Mouse (Mus musculus): ENCODE data around the gene Zfp85. TPM values are rescaled to one million over a fixed set of nuclear protein-coding genes. Genes with fewer than 3 reads are reported as not detected.

The Zfp85 gene
- polyA plus RNA-seq, 1 experiment from 2014 or later: 6.0 TPM

Other genes with a start within 250 kb of the Zfp85 start
- gene Gm26965, start 229.1 kb downstream of the Zfp85 start, polyA plus RNA-seq (2014; fragmentation: Nextera tagmentation; extraction: Ambion mirVana): 0.23 TPM in 1 of 2 replicates, not detected in the other
- gene Zfp87, start 229.1 kb downstream of the Zfp85 start, polyA plus RNA-seq (2014; fragmentation: Nextera tagmentation; extraction: Ambion mirVana): 34.9 and 39.7 TPM in 2 replicates
- 19.5 and 21.8 TPM in 2 replicates for gene Zfp748, start 201.4 kb downstream of the Zfp85 start, polyA plus RNA-seq (2014; fragmentation: Nextera tagmentation; extraction: Ambion mirVana)
- gene Zfp729b, start 145.5 kb downstream of the Zfp85 start, polyA plus RNA-seq (2014; fragmentation: Nextera tagmentation; extraction: Ambion mirVana): 5.4 and 5.6 TPM in 2 replicates
- 0.94 TPM in 1 of 2 replicates, not detected in the other for gene Gm49345, start 117.5 kb downstream of the Zfp85 start, polyA plus RNA-seq (2014; fragmentation: Nextera tagmentation; extraction: Ambion mirVana)
- gene Zfp729a, start 117.4 kb downstream of the Zfp85 start, polyA plus RNA-seq (2014; fragmentation: Nextera tagmentation; extraction: Ambion mirVana): 3.8 and 4.3 TPM in 2 replicates
- gene Zfp738, start 68.2 kb downstream of the Zfp85 start, polyA plus RNA-seq (2014; fragmentation: Nextera tagmentation; extraction: Ambion mirVana): 11.9 and 14.3 TPM in 2 replicates
- 4.0 and 5.3 TPM in 2 replicates for gene Zfp65, start 26.1 kb downstream of the Zfp85 start, polyA plus RNA-seq (2014; fragmentation: Nextera tagmentation; extraction: Ambion mirVana)
- gene Zfp493, start 24.5 kb upstream of the Zfp85 start, polyA plus RNA-seq (2014; fragmentation: Nextera tagmentation; extraction: Ambion mirVana): 3.8 and 3.9 TPM in 2 replicates
- 8.4 and 9.7 TPM in 2 replicates for gene Zfp273, start 58.5 kb upstream of the Zfp85 start, polyA plus RNA-seq (2014; fragmentation: Nextera tagmentation; extraction: Ambion mirVana)
- gene Gm10037, start 75.9 kb upstream of the Zfp85 start, polyA plus RNA-seq (2014; fragmentation: Nextera tagmentation; extraction: Ambion mirVana): 2.7 and 3.3 TPM in 2 replicates
- not detected in 2 replicates for gene BC048507, start 108.1 kb upstream of the Zfp85 start, polyA plus RNA-seq (2014; fragmentation: Nextera tagmentation; extraction: Ambion mirVana)